Mouse (Mus musculus) heart, postnatal 14 days (tissue): ENCODE data around the gene Pitpnm2. TPM values are rescaled to one million over a fixed set of nuclear protein-coding genes. Genes with fewer than 3 reads are reported as not detected.

Experiments used
- DNase-seq, 2 experiments: peaks; one replicate each; pipeline ENCODE4 v3.0.0; 2021 to 2022
- intact Hi-C: fragments of 180-260 bp; cut with DNase I; formaldehyde crosslinking; loops from one replicate; pipeline ENCODE4 v1.15.1; 2025
- total RNA-seq, 2 experiments: library from RNA; stranded (reverse); gene quantifications; 2 replicates each; pipeline ENCODE4 v1.2.3; 2021

The Pitpnm2 gene
- total RNA-seq, 2 experiments from 2014 or later, result 47.9 to 52.4 TPM

GRCm38 (mm10) chr5:124165622-124166570 lies 83.7 kb downstream of the Pitpnm2 start:
- intact Hi-C loops, result no loop called here
- no peak for DNase-seq

GRCm38 (mm10) chr5:124163445-124163844 lies 86.1 kb downstream of the Pitpnm2 start:
- intact Hi-C loops, result loop anchor here (2.0 kb wide), 3 partner anchors 85 to 121 kb away; partner anchors contain the start of gene Pitpnm2
- no peak for DNase-seq

DNA sequence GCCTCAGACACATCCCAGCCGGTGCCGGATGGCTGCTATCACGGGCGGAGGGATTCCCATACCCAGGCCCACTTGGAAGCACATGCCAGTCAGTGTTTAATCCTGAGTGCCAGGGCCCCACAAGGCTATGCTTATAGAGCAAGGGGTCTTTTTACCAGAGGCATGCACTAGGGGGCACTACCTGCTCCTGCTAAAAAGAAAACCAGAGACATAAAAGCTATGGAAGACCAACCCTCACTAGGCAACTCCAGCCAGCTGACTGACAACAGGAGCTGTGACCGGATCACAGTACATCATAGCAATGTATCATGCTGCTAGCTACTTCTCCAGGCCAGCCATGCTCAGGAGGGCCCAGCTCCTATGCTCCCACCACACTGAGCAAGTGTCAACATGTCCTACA lies 87.0 kb downstream of the Pitpnm2 start:
- intact Hi-C loops, result loop anchor here (2.0 kb wide), 3 partner anchors 86 to 122 kb away; partner anchors contain the start of gene Pitpnm2
- DNase-seq, result peak; percentile 74 to 77

- intact Hi-C loops, result loop anchor here (2.0 kb wide), 3 partner anchors 87 to 123 kb away; partner anchors contain the start of gene Pitpnm2
- DNase-seq, result no peak
Observed at GRCm38 (mm10) chr5:124161831-124162230, 87.7 kb downstream of the Pitpnm2 start.

DNA sequence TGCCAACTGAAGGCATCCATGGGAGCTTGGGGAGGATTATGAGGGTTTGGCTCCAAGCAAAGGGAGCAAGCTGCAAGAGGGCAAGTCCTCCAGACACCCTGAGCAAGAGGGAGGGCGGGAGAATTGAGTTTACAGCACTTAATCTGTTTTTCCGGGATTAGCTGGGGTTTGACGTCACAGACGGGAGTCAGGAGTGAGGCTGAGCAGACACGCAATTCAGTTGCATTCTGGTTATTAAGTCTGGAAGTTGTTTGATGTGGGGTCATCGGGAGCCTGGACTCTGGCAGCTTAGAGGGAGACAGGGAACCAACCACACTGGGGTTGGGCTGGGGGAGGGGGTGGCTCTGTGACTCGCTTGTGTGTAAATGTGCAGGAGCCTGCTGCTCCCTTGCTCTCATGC lies 90.1 kb downstream of the Pitpnm2 start:
- DNase-seq, result no peak
- intact Hi-C loops, result no loop called here

DNA sequence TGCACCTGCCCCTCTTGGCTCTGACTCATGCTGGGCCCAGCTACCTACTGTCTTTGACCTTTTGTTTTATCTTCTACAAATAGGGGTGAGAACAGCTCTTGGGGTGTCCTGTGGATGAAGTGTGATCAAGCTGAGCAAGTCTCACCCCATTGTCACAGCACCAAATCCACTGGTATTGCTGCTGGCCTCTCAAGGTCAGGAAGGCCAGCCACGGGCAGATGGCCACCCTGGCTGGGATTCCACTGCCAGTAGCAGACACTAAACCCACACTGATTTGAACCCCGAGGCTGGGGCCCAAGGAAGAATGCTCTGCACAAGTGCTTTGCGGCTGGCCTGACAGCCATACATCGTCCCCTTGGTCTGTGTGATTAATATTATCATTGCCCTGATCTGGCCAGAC lies 91.3 kb downstream of the Pitpnm2 start:
- intact Hi-C loops, result no loop called here
- no peak for DNase-seq

GRCm38 (mm10) chr5:124155943-124156342 lies 93.6 kb downstream of the Pitpnm2 start:
- intact Hi-C loops, result no loop called here

GRCm38 (mm10) chr5:124152734-124153133 lies 96.8 kb downstream of the Pitpnm2 start:
- DNase-seq, result no peak
- intact Hi-C loops, result no loop called here

More at GRCm38 (mm10) chr5:124155943-124156342, 93.6 kb downstream of the Pitpnm2 start:
- no peak for DNase-seq

DNA sequence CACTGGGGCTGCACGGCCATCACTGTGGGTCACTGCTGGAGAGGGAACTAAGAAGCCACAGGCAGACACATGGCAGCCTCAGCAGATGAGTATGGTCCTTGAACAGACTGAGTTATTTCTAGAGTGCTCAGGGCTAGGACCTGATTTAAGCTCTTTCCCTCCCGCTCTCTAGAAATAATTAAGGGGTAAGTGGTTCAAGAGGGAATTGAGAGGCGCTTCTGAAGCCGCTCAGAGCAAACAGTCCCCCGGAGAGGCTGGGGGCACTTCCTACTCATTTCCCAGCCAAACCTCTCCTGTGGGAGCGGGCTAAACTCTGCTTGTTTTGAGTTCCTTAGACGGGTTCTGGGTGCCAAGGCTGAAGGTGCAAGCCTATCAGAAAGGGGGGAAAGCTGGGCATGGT lies 98.7 kb downstream of the Pitpnm2 start:
- intact Hi-C loops, result no loop called here
- no peak for DNase-seq

- intact Hi-C loops, result no loop called here
- no peak for DNase-seq
Observed at GRCm38 (mm10) chr5:124149028-124149427, 100.5 kb downstream of the Pitpnm2 start.

- DNase-seq, result peak in 1 of 2 experiments; percentile 36
Observed at GRCm38 (mm10) chr5:124138066-124138465, 111.5 kb downstream of the Pitpnm2 start.

DNA sequence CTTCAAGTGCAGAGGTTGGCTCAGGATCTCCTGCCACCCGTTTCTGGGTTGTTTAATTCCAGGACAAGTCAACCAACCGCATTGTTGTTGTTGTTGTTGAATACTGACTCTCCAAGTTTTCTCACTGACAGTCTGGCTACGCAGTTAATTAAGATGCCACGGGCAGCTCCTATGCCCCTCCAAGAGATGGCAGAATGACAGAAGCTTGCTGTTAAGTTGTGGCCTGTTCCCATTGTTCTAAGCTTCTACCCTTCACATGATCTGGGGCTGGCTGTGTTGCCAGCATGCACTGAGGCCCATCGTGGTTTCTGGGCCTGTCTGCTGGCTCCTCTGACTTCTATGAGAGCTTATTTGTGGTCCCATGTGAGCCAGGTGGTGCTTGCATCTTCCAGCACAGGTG lies 115.3 kb downstream of the Pitpnm2 start:
- no peak for DNase-seq
- intact Hi-C loops, result no loop called here

More at GRCm38 (mm10) chr5:124138066-124138465, 111.5 kb downstream of the Pitpnm2 start:
- intact Hi-C loops, result no loop called here

DNA sequence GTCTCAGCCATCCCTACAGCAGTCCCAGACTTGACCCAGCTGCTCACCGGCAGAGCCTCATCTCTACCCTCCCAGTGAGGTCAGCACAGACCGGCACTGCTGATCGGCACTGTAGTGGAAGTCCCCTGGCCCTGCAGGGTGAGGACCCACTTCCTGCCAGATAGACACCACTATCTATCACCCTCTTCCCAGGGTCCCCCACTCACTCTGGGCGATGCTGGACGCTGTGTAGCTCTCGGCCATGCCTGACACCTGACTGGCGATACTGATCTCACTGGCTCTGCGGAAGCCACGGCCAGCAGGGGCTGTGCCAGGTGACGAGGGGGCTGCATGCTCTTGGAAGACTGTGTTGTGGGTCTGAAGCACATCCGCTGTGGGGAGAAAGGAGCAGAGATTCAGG lies 124.5 kb downstream of the Pitpnm2 start:
- intact Hi-C loops, result no loop called here
- no peak for DNase-seq

- intact Hi-C loops, result no loop called here
- DNase-seq, result no peak
Observed at GRCm38 (mm10) chr5:124122357-124122756, 127.2 kb downstream of the Pitpnm2 start.

- intact Hi-C loops, result loop anchor here (5.0 kb wide), 1 partner anchor 133 kb away; no protein-coding TSS in a partner anchor
Observed at GRCm38 (mm10) chr5:124119204-124119603, 130.4 kb downstream of the Pitpnm2 start.

DNA sequence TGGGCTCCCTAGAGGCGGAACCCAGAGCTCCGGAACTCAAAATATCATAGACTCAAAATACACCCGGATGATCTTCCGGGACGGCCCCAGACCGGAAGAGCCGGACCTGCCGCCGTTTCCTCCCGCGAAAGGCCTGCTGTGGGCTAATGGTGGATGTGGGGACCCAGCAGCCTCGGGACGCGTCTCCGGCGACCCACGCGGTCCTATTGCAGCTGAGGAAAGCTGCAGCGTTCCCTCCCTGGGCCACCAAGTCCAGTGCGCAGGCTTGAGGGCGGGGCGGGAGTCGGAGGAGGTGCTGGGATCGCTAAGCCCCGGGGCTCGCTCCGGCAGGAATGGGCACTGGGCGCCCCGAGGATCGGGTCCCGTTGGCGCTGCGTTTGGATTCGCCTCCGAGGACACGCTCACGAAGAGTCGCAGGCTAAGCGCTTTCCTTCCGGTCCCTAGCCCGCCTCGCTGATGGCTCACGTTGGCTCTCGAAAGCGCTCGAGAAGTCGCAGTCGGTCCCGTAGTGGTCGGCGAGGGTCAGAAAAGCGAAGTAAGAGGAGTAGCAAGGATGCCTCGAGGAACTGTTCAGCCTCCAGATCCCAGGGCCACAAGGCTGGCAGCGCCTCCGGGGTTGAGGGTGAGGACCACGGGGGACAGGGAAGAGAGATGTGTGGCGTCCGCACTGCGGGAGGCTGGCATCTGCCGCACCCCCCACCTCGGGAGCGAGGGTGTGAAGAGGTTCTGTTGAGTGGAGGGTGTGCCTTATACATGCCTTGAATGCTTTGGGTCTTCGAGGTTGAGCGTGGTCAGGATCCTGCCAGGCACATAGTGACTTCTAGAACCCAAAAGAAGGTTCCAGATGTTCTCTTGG lies 133.3 kb downstream of the Pitpnm2 start, which contains the start of gene Arl6ip4:
Arl6ip4 (plus strand) TSS at position 100 of the 856 bp plus-strand sequence.
- peak; percentile 82 to 88 for DNase-seq
- intact Hi-C loops, result loop anchor here (5.0 kb wide), 1 partner anchor 136 kb away; no protein-coding TSS in a partner anchor

More at GRCm38 (mm10) chr5:124119204-124119603, 130.4 kb downstream of the Pitpnm2 start:
- no peak for DNase-seq

DNA sequence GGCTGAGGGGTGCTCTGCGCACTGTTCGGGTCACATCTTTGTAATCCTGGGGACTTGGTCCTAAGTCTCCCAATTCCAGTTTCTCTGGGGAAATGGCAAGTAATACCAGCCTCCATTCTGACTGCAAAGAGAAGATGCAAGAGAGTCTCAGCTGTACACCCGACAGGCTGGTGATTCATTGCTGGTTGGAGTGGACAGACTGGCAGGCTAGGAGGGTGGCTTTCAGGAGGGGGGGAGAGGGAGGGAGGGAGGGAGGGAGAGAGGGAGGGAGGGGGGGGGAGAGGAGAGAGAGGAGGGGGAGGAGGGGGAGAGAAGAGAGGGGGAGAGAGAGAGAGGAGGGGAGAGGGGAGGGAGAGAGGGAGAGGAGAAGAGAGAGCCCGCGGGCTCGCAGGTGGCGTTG lies 134.0 kb downstream of the Pitpnm2 start:
- intact Hi-C loops, result loop anchor here (5.0 kb wide), 1 partner anchor 137 kb away; no protein-coding TSS in a partner anchor

DNA sequence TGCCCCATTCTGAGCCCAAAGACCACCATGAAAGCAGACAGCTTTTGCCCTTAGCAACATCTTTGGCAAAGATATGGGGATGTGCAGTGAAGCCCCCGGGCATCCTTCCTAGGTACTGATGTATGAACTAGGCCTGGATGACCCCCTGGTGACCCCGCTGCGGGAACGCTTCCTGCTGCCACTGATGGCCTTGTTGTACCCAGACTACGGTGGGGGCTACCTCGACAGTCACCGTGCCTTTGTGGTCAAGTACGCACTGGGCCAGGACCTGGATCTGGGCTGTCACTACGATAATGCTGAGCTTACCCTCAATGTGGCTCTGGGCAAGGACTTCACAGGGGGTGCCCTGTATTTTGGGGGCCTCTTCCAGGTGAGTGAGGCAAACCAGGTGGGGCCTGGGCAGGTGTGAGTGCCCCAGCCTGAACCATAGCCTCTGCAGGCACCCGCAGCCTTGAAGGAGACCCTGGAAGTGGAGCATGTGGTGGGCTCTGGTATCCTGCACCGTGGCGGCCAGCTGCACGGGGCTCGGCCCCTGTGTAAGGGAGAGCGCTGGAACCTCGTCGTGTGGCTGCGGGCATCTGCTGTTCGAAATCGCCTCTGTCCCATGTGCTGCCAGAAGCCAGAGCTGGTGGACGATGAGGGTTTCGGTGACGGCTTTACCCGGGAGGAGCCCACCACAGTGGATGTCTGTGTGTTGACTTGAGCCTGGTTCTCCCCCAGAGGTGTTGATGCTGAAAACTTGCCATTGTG lies 135.1 kb downstream of the Pitpnm2 start:
- no peak for DNase-seq
- intact Hi-C loops, result loop anchor here (5.0 kb wide), 1 partner anchor 138 kb away; no protein-coding TSS in a partner anchor

More for the DNA sequence above, 134.0 kb downstream of the Pitpnm2 start:
- DNase-seq, result no peak

- intact Hi-C loops, result no loop called here
- DNase-seq, result peak; percentile 57 to 67
Observed at GRCm38 (mm10) chr5:124113030-124113429, 136.5 kb downstream of the Pitpnm2 start.

DNA sequence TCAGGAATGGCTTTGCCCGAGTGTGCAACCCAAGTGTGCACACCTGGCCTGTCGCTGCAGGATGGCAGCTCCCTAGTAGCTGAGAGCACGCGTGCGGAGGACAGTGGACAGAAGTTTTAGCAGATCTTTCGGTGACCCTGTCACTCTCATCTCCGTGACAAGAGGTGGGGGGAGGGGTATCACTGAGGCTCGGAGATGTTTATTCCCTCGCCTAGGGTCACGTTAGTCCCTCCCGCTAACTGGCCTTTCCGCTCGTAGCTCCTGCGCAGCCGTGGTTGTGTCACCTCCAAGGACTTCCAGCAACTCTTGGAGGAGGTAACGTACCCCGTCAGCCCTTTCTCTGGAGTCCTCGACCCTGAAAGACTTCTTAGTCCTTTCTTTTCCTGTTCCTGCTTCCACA lies 137.0 kb downstream of the Pitpnm2 start:
- no peak for DNase-seq
- intact Hi-C loops, result no loop called here
